Mouse (Mus musculus) CH12.LX (cell line): Measurements from ENCODE around the gene Thumpd2. TPM values are rescaled to one million over a fixed set of nuclear protein-coding genes. Genes with fewer than 3 reads are reported as not detected.

Experiments
- DNase-seq: peaks from one replicate; pipeline ENCODE4 v3.0.0-alpha.2; 2013; ENCODE audit errors: extremely low read depth
- H3K27ac ChIP-seq: 2 replicates; pipeline ENCODE4 v1.5.1; 2012; ENCODE audit warnings: low read depth, mild to moderate bottlenecking, control low read depth, moderate library complexity; ENCODE audit not compliant: insufficient read depth
- H3K27me3 ChIP-seq: replicated peaks from 2 replicates; pipeline ENCODE3; 2012; ENCODE audit warnings: inconsistent platforms
- H3K36me3 ChIP-seq, 2 experiments: replicated peaks in 1 of 2; 2 replicates each; pipeline versions ENCODE3 to v1.6.1; 2012; ENCODE audit warnings: inconsistent platforms in 1 of 2, low read length in 1 of 2, mild to moderate bottlenecking in 1 of 2, mixed read lengths in 1 of 2, moderate library complexity in 1 of 2; ENCODE audit not compliant: control insufficient read depth in 1 of 2, insufficient read depth in 1 of 2
- H3K4me1 ChIP-seq, 2 experiments: 2 replicates each; pipeline ENCODE4 v1.6.1; 2012; ENCODE audit warnings: inconsistent platforms in 1 of 2, moderate library complexity in 1 of 2; ENCODE audit not compliant: insufficient read depth in 2 of 2, control insufficient read depth in 1 of 2
- H3K4me2 ChIP-seq: 2 replicates; pipeline ENCODE4 v1.6.1; 2012; ENCODE audit warnings: low read depth, mild to moderate bottlenecking, control low read depth; ENCODE audit not compliant: poor library complexity, insufficient read depth, severe bottlenecking
- H3K4me3 ChIP-seq, 3 experiments: fragments of 150-350 bp in 1 of 3; sonication (generic) in 1 of 3; replicated peaks in 1 of 3; 2 replicates each; pipeline versions ENCODE3 to v1.5.1; 2011 to 2012; ENCODE audit warnings: low read depth in 2 of 3, low read length in 2 of 3, mild to moderate bottlenecking in 2 of 3, moderate library complexity in 2 of 3, control low read depth in 1 of 3, improper control_type of control experiment in 1 of 3, inconsistent platforms in 1 of 3, mixed read lengths in 1 of 3; ENCODE audit not compliant: poor library complexity in 1 of 3
- H3K79me2 ChIP-seq: replicated peaks from 2 replicates; pipeline ENCODE4 v1.6.1; 2012; ENCODE audit warnings: mild to moderate bottlenecking, moderate library complexity; ENCODE audit not compliant: control insufficient read depth, poor library complexity, insufficient read depth, severe bottlenecking; ENCODE audit errors: extremely low read depth
- H3K9ac ChIP-seq: 2 replicates; pipeline ENCODE4 v1.6.1; 2012; ENCODE audit warnings: low read depth, mild to moderate bottlenecking, control low read depth, moderate library complexity; ENCODE audit not compliant: insufficient read depth
- H3K9me3 ChIP-seq: replicated peaks from 2 replicates; pipeline ENCODE3; 2012; ENCODE audit warnings: low read length, inconsistent platforms, mixed read lengths
- BHLHE40 ChIP-seq: IDR thresholded peaks from 2 replicates; pipeline ENCODE4 v1.6.1; 2011; ENCODE audit warnings: mild to moderate bottlenecking, low read depth, low read length, improper control_type of control experiment
- CHD2 ChIP-seq: IDR thresholded peaks from 2 replicates; pipeline ENCODE4 v1.6.1; 2011; ENCODE audit warnings: low read length, improper control_type of control experiment
- CTCF ChIP-seq, 2 experiments: IDR thresholded peaks in 1 of 2; conservative IDR thresholded peaks in 1 of 2; 2 replicates each; pipeline ENCODE4 v1.5.1; 2011 to 2012; ENCODE audit warnings: low read depth in 2 of 2, low read length in 2 of 2, improper control_type of control experiment in 1 of 2, inconsistent platforms in 1 of 2, mild to moderate bottlenecking in 1 of 2, moderate library complexity in 1 of 2
- E2F4 ChIP-seq: IDR thresholded peaks from 2 replicates; pipeline ENCODE4 v1.6.1; 2011; ENCODE audit warnings: low read depth, low read length, improper control_type of control experiment; ENCODE audit not compliant: insufficient replicate concordance
- ETS1 ChIP-seq: conservative IDR thresholded peaks from 2 replicates; pipeline ENCODE4 v1.6.1; 2012; ENCODE audit warnings: low read depth, mild to moderate bottlenecking, inconsistent platforms, low read length, improper control_type of control experiment, moderate library complexity
- GABPA ChIP-seq: IDR thresholded peaks from 2 replicates; pipeline ENCODE4 v1.6.1; 2012; ENCODE audit warnings: low read depth, low read length, improper control_type of control experiment, inconsistent platforms; ENCODE audit not compliant: insufficient replicate concordance
- HCFC1 ChIP-seq: IDR thresholded peaks from 2 replicates; pipeline ENCODE4 v1.6.1; 2012; ENCODE audit warnings: low read depth, mild to moderate bottlenecking, inconsistent platforms, low read length, improper control_type of control experiment
- IRF4 ChIP-seq: IDR thresholded peaks from 2 replicates; pipeline ENCODE4 v1.6.1; 2014; ENCODE audit warnings: low read depth, mild to moderate bottlenecking, inconsistent platforms, low read length, improper control_type of control experiment
- KAT2A ChIP-seq: IDR thresholded peaks from 2 replicates; pipeline ENCODE4 v1.6.1; 2012; ENCODE audit warnings: low read length, improper control_type of control experiment, inconsistent platforms; ENCODE audit not compliant: insufficient replicate concordance
- MAX ChIP-seq: IDR thresholded peaks from 2 replicates; pipeline ENCODE4 v1.6.1; 2011; ENCODE audit warnings: low read length, improper control_type of control experiment
- MYC ChIP-seq: IDR thresholded peaks from 2 replicates; pipeline ENCODE4 v1.6.1; 2011; ENCODE audit warnings: low read depth, mild to moderate bottlenecking, improper control_type of control experiment, low read length
- NELFE ChIP-seq: IDR thresholded peaks from 2 replicates; pipeline ENCODE4 v1.6.1; 2011; ENCODE audit warnings: low read depth, low read length, improper control_type of control experiment
- NRF1 ChIP-seq: IDR thresholded peaks from 2 replicates; pipeline ENCODE4 v1.6.1; 2014; ENCODE audit warnings: low read depth, mild to moderate bottlenecking, inconsistent platforms, low read length, improper control_type of control experiment, moderate library complexity
- POLR2A ChIP-seq: IDR thresholded peaks from 2 replicates; pipeline ENCODE4 v1.6.1; 2011; ENCODE audit warnings: low read depth, mild to moderate bottlenecking, improper control_type of control experiment, low read length
- RAD21 ChIP-seq: IDR thresholded peaks from 2 replicates; pipeline ENCODE4 v1.6.1; 2011; ENCODE audit warnings: low read depth, mild to moderate bottlenecking, low read length, improper control_type of control experiment, moderate library complexity
- RCOR1 ChIP-seq: conservative IDR thresholded peaks from 2 replicates; pipeline ENCODE4 v1.6.1; 2012; ENCODE audit warnings: low read depth, mild to moderate bottlenecking, inconsistent platforms, low read length, improper control_type of control experiment
- SIN3A ChIP-seq: IDR thresholded peaks from 2 replicates; pipeline ENCODE4 v1.6.1; 2012; ENCODE audit warnings: low read length, improper control_type of control experiment, inconsistent platforms
- SMC3 ChIP-seq: IDR thresholded peaks from 2 replicates; pipeline ENCODE4 v1.6.1; 2011; ENCODE audit warnings: low read depth, low read length, improper control_type of control experiment
- TCF12 ChIP-seq: IDR thresholded peaks from 2 replicates; pipeline ENCODE4 v1.6.1; 2014; ENCODE audit warnings: low read depth, mild to moderate bottlenecking, inconsistent platforms, low read length, improper control_type of control experiment
- UBTF ChIP-seq: IDR thresholded peaks from 2 replicates; pipeline ENCODE4 v1.6.1; 2012; ENCODE audit warnings: low read depth, mild to moderate bottlenecking, inconsistent platforms, low read length, improper control_type of control experiment, moderate library complexity
- USF1 ChIP-seq: IDR thresholded peaks from 2 replicates; pipeline ENCODE4 v1.6.1; 2014; ENCODE audit warnings: low read depth, mild to moderate bottlenecking, inconsistent platforms, low read length, improper control_type of control experiment
- USF2 ChIP-seq: conservative IDR thresholded peaks from 2 replicates; pipeline ENCODE4 v1.6.1; 2011; ENCODE audit warnings: low read depth, low read length, improper control_type of control experiment
- ZC3H11A ChIP-seq: IDR thresholded peaks from 2 replicates; pipeline ENCODE4 v1.6.1; 2012; ENCODE audit warnings: low read depth, mild to moderate bottlenecking, inconsistent platforms, low read length, improper control_type of control experiment
- ZKSCAN1 ChIP-seq: IDR thresholded peaks from 2 replicates; pipeline ENCODE4 v1.6.1; 2012; ENCODE audit warnings: low read depth, inconsistent platforms, low read length, improper control_type of control experiment, borderline replicate concordance
- ZMIZ1 ChIP-seq: IDR thresholded peaks from 2 replicates; pipeline ENCODE4 v1.6.1; 2012; ENCODE audit warnings: low read depth, mild to moderate bottlenecking, inconsistent platforms, low read length, improper control_type of control experiment
- dilution Hi-C: fragments of 300-500 bp; cut with MboI; formaldehyde crosslinking; loops from 2 replicates; pipeline ENCODE4 v1.14.3; 2020; ENCODE audit warnings: low sequenced_read_pairs; ENCODE audit not compliant: extremely low pct_unique_long_range_greater_than_20kb, extremely low pct_ligation_motif_present
- in situ Hi-C: fragments of 300-500 bp; cut with MboI; formaldehyde crosslinking; loops from 3 replicates; pipeline ENCODE4 v1.14.3; 2019; ENCODE audit warnings: low sequenced_read_pairs, low pct_ligation_motif_present, low pct_unique_long_range_greater_than_20kb, mixed read lengths
- polyA plus RNA-seq: library from polyadenylated mRNA; unstranded; fragments of >175 nt; gene quantifications from 2 replicates; pipeline ENCODE4 v1.2.1, GENCODE M21; 2012; ENCODE audit warnings: low read depth; ENCODE audit not compliant: insufficient read length
- total RNA-seq, 2 experiments: library from RNA; depleted of rRNA; stranded (reverse); fragments of 300-350 nt in 1 of 2; fragments of >200 nt in 1 of 2; gene quantifications; 2 replicates each; pipeline ENCODE4 v1.2.3; 2012 to 2014

Gene Thumpd2
- 5.4 and 6.9 TPM in 2 replicates for total RNA-seq (2012; rRNA removed)
- total RNA-seq (2014; rRNA removed), result 9.0 and 10.4 TPM in 2 replicates
- polyA plus RNA-seq, result 7.6 and 9.9 TPM in 2 replicates

GRCm38 (mm10) chr17:81064979-81065311, at the start of gene Thumpd2:
Gene Thumpd2, minus strand, starts transcription at chr17:81065082.
- Histone ChIP-seq H3K9me3 (peaks cover 13% of the 10 kb centered on the region), H3K36me3 (peaks cover 3 to 27% of the 10 kb centered on the region in 2 experiments), H3K4me3 (peak within 1 kb of the TSS; percentile 76 to 94 (median 88)), H3K27ac (peak within 1 kb of the TSS; percentile 32; the same call in 1 of the 2 replicates), H3K4me2 (peak within 1 kb of the TSS; percentile 75), H3K9ac (peak within 1 kb of the TSS; percentile 96), H3K4me1 (0 out of 4 replicates have a peak, but pooled peaks cover 0 to 4% of the 10 kb centered on the region in 2 experiments), H3K79me2 (no peaks in the 10 kb centered on the region), H3K27me3 (no peaks in the 10 kb centered on the region)
- DNase-seq, result peak; percentile 84
- in situ Hi-C loops (no loop called here), dilution Hi-C loops (no loop called here)
- TF ChIP-seq TCF12 (peak; percentile 73), ZMIZ1 (peak; percentile 52; the same call in 1 of the 2 replicates), HCFC1 (peak; percentile 34), USF1 (peak; percentile 93), UBTF (no peak), SIN3A (no peak), ZKSCAN1 (no peak), IRF4 (peak; percentile 52), BHLHE40 (peak; percentile 95), USF2 (peak; percentile 86), SMC3 (peak; percentile 35), RCOR1 (0 out of 2 replicates have a peak, but pooled peaks have one; percentile 57), CTCF (conservative IDR thresholded peaks at IDR 0.05 in 1 of 2, IDR thresholded peaks at IDR 0.05 in 1 of 2; ENCODE audit: low read depth in 2 of 2, low read length in 2 of 2) (peak; percentile 35 to 77; a peak in 3 of 4 replicates), RAD21 (peak; percentile 55), POLR2A (peak; percentile 69), NELFE (peak; percentile 72; the same call in 1 of the 2 replicates), MAX (peak; percentile 90), ETS1 (no peak), KAT2A (no peak), E2F4 (no peak), NRF1 (peak; percentile 40)

- no peaks in the 10 kb centered on the region for H3K36me3 ChIP-seq
- no peak overlapping the region for H3K27ac ChIP-seq
- TF ChIP-seq ETS1, result no peak
- TF ChIP-seq KAT2A, result no peak
- no peak for TF ChIP-seq IRF4
- no peak for TF ChIP-seq TCF12
- no peak for TF ChIP-seq CHD2
- TF ChIP-seq HCFC1, result no peak
- no peak for TF ChIP-seq MYC
- TF ChIP-seq BHLHE40, result no peak
- no peak for TF ChIP-seq NRF1
- TF ChIP-seq UBTF, result no peak
- TF ChIP-seq ZKSCAN1, result no peak
- TF ChIP-seq ZC3H11A, result no peak
- no peak for TF ChIP-seq GABPA
- no peak for TF ChIP-seq USF1
- H3K4me2 ChIP-seq, result no peak overlapping the region
- no peaks in the 10 kb centered on the region for H3K79me2 ChIP-seq
- peaks cover 0 to 13% of the 10 kb centered on the region in 2 experiments; a peak in 2 of 4 replicates for H3K4me1 ChIP-seq
- no peak overlapping the region for H3K9ac ChIP-seq
- no peaks in the 10 kb centered on the region for H3K27me3 ChIP-seq
- dilution Hi-C loops (no loop called here), in situ Hi-C loops (no loop called here)
- DNase-seq, result peak; percentile 24
- no peak overlapping the region for H3K4me3 ChIP-seq
- peaks cover 3% of the 10 kb centered on the region for H3K9me3 ChIP-seq
These were observed 39.4 kb upstream of the Thumpd2 start for GRCm38 (mm10) chr17:81104237-81104636.
